Mouse (Mus musculus) embryonic facial prominence, embryonic 14.5 days (tissue): Measurements from ENCODE around the gene Dirc2. TPM values are rescaled to one million over a fixed set of nuclear protein-coding genes. Genes with fewer than 3 reads are reported as not detected.

ENCODE experiments used
- ATAC-seq: fragments of 200-750 bp; cut with Nextera tagmentation; 2 replicates; pipeline ENCODE4 v1.8.0; 2017; ENCODE audit warnings: low read depth, moderate number of reproducible peaks, moderate TSS enrichment
- DNase-seq: peaks from one replicate; pipeline ENCODE4 v3.0.0-alpha.2; 2015; ENCODE audit warnings: low spot score
- H3K27ac ChIP-seq: fragments of 300-500 bp; sonication (generic); replicated peaks from 2 replicates; pipeline ENCODE4 v1.5.1; 2014; ENCODE audit warnings: low read depth, mild to moderate bottlenecking, low read length, moderate library complexity
- H3K27me3 ChIP-seq: fragments of 300-500 bp; sonication (generic); replicated peaks from 2 replicates; pipeline ENCODE4 v1.6.1; 2014; ENCODE audit warnings: low read length; ENCODE audit not compliant: control insufficient read depth, insufficient read depth
- H3K36me3 ChIP-seq: fragments of 300-500 bp; sonication (generic); 2 replicates; pipeline ENCODE4 v1.6.1; 2014; ENCODE audit warnings: low read length, mixed read lengths; ENCODE audit not compliant: control insufficient read depth, insufficient read depth
- H3K4me1 ChIP-seq: fragments of 300-500 bp; sonication (generic); 2 replicates; pipeline ENCODE4 v1.6.1; 2014; ENCODE audit warnings: antibody characterized with exemption, low read length; ENCODE audit not compliant: control insufficient read depth, insufficient read depth
- H3K4me2 ChIP-seq: fragments of 300-500 bp; sonication (generic); 2 replicates; pipeline ENCODE4 v1.6.1; 2014; ENCODE audit warnings: low read depth, mild to moderate bottlenecking, low read length, moderate library complexity, mixed read lengths
- H3K4me3 ChIP-seq: fragments of 300-500 bp; sonication (generic); 2 replicates; pipeline ENCODE4 v1.5.1; 2014; ENCODE audit warnings: low read depth, mild to moderate bottlenecking, low read length
- H3K9ac ChIP-seq: fragments of 300-500 bp; sonication (generic); 2 replicates; pipeline ENCODE4 v1.6.1; 2014; ENCODE audit warnings: low read depth, mild to moderate bottlenecking, low read length, moderate library complexity, mixed read lengths
- H3K9me3 ChIP-seq: fragments of 300-500 bp; sonication (generic); 2 replicates; pipeline ENCODE4 v1.6.1; 2016; ENCODE audit warnings: low read length; ENCODE audit not compliant: control insufficient read depth
- WGBS: fragments of 180-500 bp; shearing (Covaris S2); extraction: QIAGEN DNeasy Blood & Tissue Kit; methylation state at CpG from one replicate; pipeline ENCODE4 v1.1.7; 2014; 5-methylcytosine and 5-hydroxymethylcytosine counted together
- polyA plus RNA-seq: library from polyadenylated mRNA; unstranded; fragments of >200 nt; fragmentation: Nextera tagmentation; extraction: Ambion mirVana; gene quantifications from 2 replicates; pipeline ENCODE4 v1.2.1, GENCODE M21; 2014

The Dirc2 gene
- polyA plus RNA-seq, 1 experiment from 2014 or later, result 21.9 TPM

DNA sequence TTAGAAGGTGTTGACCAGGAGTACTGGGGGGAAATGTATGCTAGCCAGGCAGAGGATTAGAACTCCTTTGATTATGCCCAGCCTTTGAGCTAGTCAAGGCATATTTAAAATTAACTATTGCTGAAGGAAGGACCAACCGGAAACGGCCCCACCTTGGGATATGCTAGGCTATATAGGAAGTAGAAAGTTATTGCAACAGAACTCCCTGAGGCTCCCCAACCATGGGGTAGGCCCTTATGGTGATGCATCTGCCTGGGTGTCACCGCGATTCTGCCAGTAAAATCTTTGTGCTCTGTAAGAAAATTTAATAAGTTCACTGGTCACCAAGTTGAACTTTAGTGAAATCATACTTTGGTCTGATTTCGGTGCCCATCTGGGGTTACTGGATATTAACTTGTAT is 15.2 kb downstream of the Dirc2 start:
- no peaks in the 10 kb centered on the region; the same call in 1 of the 2 replicates for H3K4me1 ChIP-seq
- DNase-seq, result no peak
- no peaks in the 10 kb centered on the region for H3K36me3 ChIP-seq
- H3K4me3 ChIP-seq, result no peak overlapping the region
- H3K9ac ChIP-seq, result no peak overlapping the region
- no peak overlapping the region for H3K4me2 ChIP-seq
- no peak for ATAC-seq
- H3K27ac ChIP-seq, result no peak overlapping the region
- no peaks in the 10 kb centered on the region for H3K27me3 ChIP-seq
- 89% methylated on average over 5 of the region's 5 CpGs for WGBS
- no peaks in the 10 kb centered on the region for H3K9me3 ChIP-seq

DNA sequence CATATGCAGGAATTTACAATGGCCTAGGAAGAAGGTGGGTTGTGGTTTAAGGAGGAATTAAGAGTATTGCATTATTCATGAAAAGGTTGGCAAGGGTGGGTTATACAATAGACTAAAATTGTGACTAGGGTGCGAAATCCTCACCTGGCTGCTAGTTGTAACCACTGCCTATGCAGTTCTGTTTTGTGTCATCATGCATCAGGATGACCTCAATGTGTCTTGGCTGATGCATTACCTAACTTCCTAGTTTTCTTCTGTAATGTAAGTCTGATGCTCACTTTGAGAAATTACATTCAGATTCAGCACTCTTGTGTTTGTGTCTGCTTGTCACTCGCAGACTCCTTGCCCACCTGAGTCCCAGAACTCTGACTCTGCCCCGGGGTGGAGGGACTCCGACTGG is 17.3 kb downstream of the Dirc2 start:
- H3K27ac ChIP-seq, result no peak overlapping the region
- no peaks in the 10 kb centered on the region for H3K27me3 ChIP-seq
- ATAC-seq (no peak), DNase-seq (no peak)
- H3K36me3 ChIP-seq, result no peaks in the 10 kb centered on the region
- 90% methylated on average over 4 of the region's 4 CpGs for WGBS
- H3K9me3 ChIP-seq, result no peaks in the 10 kb centered on the region
- H3K9ac ChIP-seq, result no peak overlapping the region
- H3K4me1 ChIP-seq, result peaks cover 9% of the 10 kb centered on the region
- H3K4me2 ChIP-seq, result no peak overlapping the region
- H3K4me3 ChIP-seq, result no peak overlapping the region

DNA sequence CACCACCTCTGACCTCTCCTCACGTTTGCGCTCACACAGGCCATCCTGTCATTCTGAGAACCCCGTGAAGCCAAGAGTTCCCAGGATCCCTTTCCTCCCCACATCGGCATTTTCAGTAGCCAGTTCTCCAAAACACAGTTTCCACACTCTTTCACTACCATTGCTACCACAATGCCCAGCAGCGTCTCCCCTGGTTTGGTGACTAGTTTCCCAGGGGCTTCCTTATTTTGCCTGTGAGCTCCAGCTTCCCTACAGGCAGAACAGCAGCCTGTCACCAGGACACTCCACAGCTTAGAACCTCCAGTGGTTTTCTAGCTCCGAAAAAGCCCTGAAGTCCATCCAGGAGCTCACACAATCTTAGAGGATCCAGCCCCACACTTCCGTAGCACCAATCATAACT is 19.8 kb downstream of the Dirc2 start:
- DNase-seq (no peak), ATAC-seq (no peak)
- Histone ChIP-seq H3K4me2 (no peak overlapping the region), H3K9ac (no peak overlapping the region), H3K27me3 (no peaks in the 10 kb centered on the region), H3K9me3 (no peaks in the 10 kb centered on the region), H3K4me3 (no peak overlapping the region), H3K27ac (no peak overlapping the region), H3K36me3 (no peaks in the 10 kb centered on the region), H3K4me1 (peaks cover 9% of the 10 kb centered on the region; the same call in 1 of the 2 replicates)
- 55% methylated on average over 7 of the region's 7 CpGs for WGBS

DNA sequence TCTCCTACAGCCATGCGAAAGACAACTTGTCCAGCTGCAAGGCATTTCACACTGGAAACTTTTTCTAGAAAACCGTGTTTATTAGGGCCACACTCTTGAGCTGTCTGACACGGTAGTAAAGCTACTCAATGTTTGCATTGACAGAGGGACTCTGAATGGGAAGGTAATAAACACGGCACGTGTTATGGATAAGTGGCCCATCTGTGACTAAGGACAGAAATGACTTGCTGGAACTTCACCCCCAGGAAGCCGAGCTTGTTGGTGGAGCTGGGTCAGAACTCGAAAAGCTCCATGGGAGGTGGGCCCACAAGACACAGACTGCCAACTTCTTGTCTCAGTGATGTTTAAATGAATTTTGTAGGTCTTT is 20.9 kb downstream of the Dirc2 start:
- no peaks in the 10 kb centered on the region for H3K27me3 ChIP-seq
- no peak overlapping the region for H3K4me2 ChIP-seq
- H3K9me3 ChIP-seq, result no peaks in the 10 kb centered on the region

DNA sequence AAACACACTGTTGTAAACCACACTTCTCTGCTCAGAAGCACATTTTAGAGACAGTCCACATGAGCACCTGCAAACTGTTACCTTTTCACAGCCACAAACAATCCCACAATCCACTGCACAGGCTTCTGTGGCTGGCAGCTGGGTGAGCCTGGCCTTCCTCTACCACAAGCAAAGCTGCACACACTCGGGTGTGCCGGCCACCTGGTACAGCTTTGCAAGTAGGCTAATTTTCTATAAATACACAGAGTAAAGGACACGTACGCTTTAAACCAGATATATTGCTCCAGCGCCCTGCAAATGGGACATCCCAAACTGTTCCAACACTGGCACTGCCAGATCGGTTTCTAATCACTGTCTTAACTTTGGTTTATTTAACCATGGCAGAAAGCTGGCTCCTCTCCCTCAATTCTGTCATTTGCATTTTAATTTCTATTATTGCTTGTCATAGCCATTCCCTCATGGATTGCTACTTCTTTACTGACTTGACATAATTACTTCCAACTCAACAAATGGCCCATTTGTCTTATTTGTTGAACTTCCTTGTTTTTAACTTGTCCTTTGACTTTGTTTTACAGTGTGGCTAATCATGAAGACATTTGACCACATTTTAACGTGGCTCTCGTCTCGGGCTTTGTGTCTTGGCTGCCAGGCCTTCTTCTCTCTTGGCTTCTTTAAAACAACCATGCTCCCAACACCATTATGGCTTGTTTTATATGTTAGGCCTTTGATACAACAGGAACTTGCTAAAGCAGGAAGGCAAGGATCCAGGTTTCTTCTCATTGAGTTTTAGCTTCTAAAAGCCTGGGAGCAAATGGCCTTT is 21.5 kb downstream of the Dirc2 start:
- Histone ChIP-seq H3K4me2 (no peak overlapping the region), H3K36me3 (no peaks in the 10 kb centered on the region), H3K27ac (no peak overlapping the region), H3K4me1 (peaks cover 9% of the 10 kb centered on the region; the same call in 1 of the 2 replicates), H3K27me3 (no peaks in the 10 kb centered on the region), H3K4me3 (no peak overlapping the region), H3K9me3 (no peaks in the 10 kb centered on the region), H3K9ac (no peak overlapping the region)
- no peak for ATAC-seq
- 67% methylated on average over 9 of the region's 9 CpGs for WGBS
- no peak for DNase-seq

More for the DNA sequence above, 20.9 kb downstream of the Dirc2 start:
- Histone ChIP-seq H3K4me3 (no peak overlapping the region), H3K27ac (no peak overlapping the region), H3K36me3 (no peaks in the 10 kb centered on the region), H3K9ac (no peak overlapping the region), H3K4me1 (peaks cover 9% of the 10 kb centered on the region; the same call in 1 of the 2 replicates)
- WGBS, result 78% methylated on average over 7 of the region's 7 CpGs
- DNase-seq (no peak), ATAC-seq (no peak)

DNA sequence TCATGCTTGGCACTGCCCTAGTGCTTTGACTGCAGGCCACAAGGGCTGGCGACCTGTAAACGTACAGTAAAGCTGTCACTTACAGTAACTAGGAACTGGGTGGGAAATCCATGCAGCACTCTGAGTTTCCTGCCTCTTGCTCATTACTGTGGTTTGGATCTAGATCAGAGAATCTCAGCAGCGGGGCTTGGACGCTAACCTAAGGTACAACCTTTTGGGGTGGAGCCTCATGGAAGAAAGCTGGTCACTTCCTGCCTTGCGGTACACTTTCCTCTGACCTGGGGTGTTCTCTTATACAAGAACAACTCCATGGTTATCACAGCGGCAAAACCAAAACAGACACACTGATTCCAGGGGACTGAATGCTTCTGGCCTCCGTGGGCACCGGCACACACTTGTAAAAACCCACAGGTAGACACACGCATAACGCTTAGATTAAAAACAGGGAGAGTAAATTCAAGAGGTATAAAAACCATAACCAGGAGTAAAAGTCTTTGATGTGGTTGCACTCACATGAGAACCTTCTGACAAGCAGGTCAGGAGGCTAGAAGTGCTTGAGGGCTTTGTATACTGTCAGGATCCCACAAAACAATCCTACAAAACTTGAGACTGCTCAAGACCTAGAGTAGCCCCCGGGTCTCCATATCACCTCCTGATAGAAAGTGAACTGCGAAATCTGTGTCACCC is 26.8 kb downstream of the Dirc2 start:
- Histone ChIP-seq H3K9me3 (no peaks in the 10 kb centered on the region), H3K4me2 (no peak overlapping the region), H3K9ac (no peak overlapping the region), H3K4me3 (no peak overlapping the region), H3K36me3 (no peaks in the 10 kb centered on the region), H3K27me3 (no peaks in the 10 kb centered on the region), H3K4me1 (no peaks in the 10 kb centered on the region), H3K27ac (no peak overlapping the region)
- DNase-seq (no peak), ATAC-seq (no peak; the same call in 1 of the 2 replicates)
- WGBS, result 71% methylated on average over 12 of the region's 12 CpGs

DNA sequence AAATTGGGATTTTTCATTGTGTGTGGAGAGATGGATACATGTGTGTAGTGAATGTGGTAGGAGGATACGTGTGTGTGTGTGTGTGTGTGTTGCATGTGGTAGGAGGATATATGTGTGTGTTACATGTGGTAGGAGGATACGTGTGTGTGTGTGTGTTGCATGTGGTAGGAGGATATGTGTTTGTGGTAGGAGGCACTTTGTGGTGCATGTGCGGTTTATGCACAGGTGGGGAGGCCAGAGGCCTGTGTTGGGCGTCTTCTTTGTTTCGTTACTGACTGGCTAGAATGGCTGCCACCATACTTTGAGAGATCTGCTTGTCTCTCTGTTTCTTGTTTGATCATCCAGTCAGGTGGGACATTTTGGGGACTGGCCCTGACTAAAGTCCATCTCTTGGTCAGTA is 27.5 kb downstream of the Dirc2 start:
- no peaks in the 10 kb centered on the region for H3K27me3 ChIP-seq
- H3K27ac ChIP-seq, result no peak overlapping the region
- H3K9me3 ChIP-seq, result no peaks in the 10 kb centered on the region
- H3K4me3 ChIP-seq, result no peak overlapping the region
- no peaks in the 10 kb centered on the region for H3K36me3 ChIP-seq
- 98% methylated on average over 5 of the region's 5 CpGs for WGBS
- H3K4me2 ChIP-seq, result no peak overlapping the region
- no peak for DNase-seq
- no peak overlapping the region for H3K9ac ChIP-seq
- no peak for ATAC-seq
- H3K4me1 ChIP-seq, result no peaks in the 10 kb centered on the region

DNA sequence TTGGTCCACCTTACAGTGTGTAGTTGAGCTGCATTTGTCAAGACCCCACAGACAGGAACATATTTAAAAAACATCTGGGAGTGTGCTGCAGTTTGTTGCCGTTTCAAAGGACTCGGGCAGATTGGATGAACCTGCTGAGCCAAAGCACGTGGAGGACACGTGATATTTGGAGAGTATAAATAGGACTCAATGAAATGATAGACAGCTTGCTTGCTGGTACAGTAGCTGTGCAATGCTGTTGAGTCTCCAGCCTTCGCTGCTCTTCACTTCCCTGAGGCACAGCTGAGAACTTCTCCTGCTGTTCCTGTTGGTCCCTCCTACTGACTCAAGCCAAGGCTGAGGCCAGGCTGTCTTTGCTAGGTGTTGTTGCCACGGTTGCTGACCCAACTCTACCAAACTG is 28.2 kb downstream of the Dirc2 start:
- ATAC-seq, result no peak
- H3K9me3 ChIP-seq, result no peaks in the 10 kb centered on the region
- no peak overlapping the region for H3K9ac ChIP-seq
- no peak for DNase-seq
- no peak overlapping the region for H3K4me3 ChIP-seq
- WGBS, result 59% methylated on average over 6 of the region's 6 CpGs
- no peaks in the 10 kb centered on the region for H3K36me3 ChIP-seq
- no peaks in the 10 kb centered on the region for H3K4me1 ChIP-seq
- no peak overlapping the region for H3K4me2 ChIP-seq
- H3K27ac ChIP-seq, result no peak overlapping the region
- H3K27me3 ChIP-seq, result no peaks in the 10 kb centered on the region
